Mouse (Mus musculus): ENCODE results near the gene She. TPM values are rescaled to one million over a fixed set of nuclear protein-coding genes. Genes with fewer than 3 reads are reported as not detected.

Gene She
- total and polyA plus RNA-seq, 3 experiments, result not detected

- Histone ChIP-seq H3K27me3 (ENCODE audit: insufficient read depth, low read length) (peaks cover 7% of the 10 kb centered on the region; the same call in 1 of the 2 replicates), H3K9me3 (replicated peaks) (no peaks in the 10 kb centered on the region), H3K4me1 (ENCODE audit: insufficient read depth, low read depth, low read length) (no peaks in the 10 kb centered on the region), H3K4me3 (ENCODE audit: low read depth, low read length) (no peak overlapping the region), H3K36me3 (replicated peaks) (no peaks in the 10 kb centered on the region)
- DNase-seq (ENCODE audit: low spot score) (no peak), ATAC-seq (ENCODE audit: extremely low read depth, insufficient number of reproducible peaks, low FRiP score, poor library complexity, severe bottlenecking) (no peak)
- TF ChIP-seq GATA1 (IDR thresholded peaks at IDR 0.05; ENCODE audit: borderline replicate concordance, low read length) (no peak), TAL1 (conservative IDR thresholded peaks at IDR 0.05; ENCODE audit: low read depth, low read length) (no peak), CTCF (IDR thresholded peaks at IDR 0.05; ENCODE audit: low read depth, low read length) (no peak), POLR2AphosphoS5 (IDR thresholded peaks at IDR 0.05; ENCODE audit: insufficient replicate concordance, low read depth, low read length) (no peak), GATA2 (IDR thresholded peaks at IDR 0.05; ENCODE audit: borderline replicate concordance, low read depth, low read length) (no peak)
Observed at GRCm38 (mm10) chr3:89801507-89801847, 29.7 kb upstream of the She start.

- H3K9me3 ChIP-seq (replicated peaks), result no peaks in the 10 kb centered on the region
- no peak for TF ChIP-seq GATA2 (IDR thresholded peaks at IDR 0.05; ENCODE audit: borderline replicate concordance, low read depth, low read length)
- no peak for TF ChIP-seq CTCF (IDR thresholded peaks at IDR 0.05; ENCODE audit: low read depth, low read length)
- no peak for TF ChIP-seq GATA1 (IDR thresholded peaks at IDR 0.05; ENCODE audit: borderline replicate concordance, low read length)
- TF ChIP-seq TAL1 (conservative IDR thresholded peaks at IDR 0.05; ENCODE audit: low read depth, low read length), result no peak
- no peak for TF ChIP-seq POLR2AphosphoS5 (IDR thresholded peaks at IDR 0.05; ENCODE audit: insufficient replicate concordance, low read depth, low read length)
- H3K36me3 ChIP-seq (replicated peaks), result no peaks in the 10 kb centered on the region
Observed at GRCm38 (mm10) chr3:89802876-89803275, 28.3 kb upstream of the She start.

GRCm38 (mm10) chr3:89805179-89805578 lies 26.0 kb upstream of the She start:
- no peak for DNase-seq (ENCODE audit: low spot score)
- no peaks in the 10 kb centered on the region for H3K9me3 ChIP-seq (replicated peaks)
- no peaks in the 10 kb centered on the region for H3K36me3 ChIP-seq (replicated peaks)
- TF ChIP-seq GATA2 (IDR thresholded peaks at IDR 0.05; ENCODE audit: borderline replicate concordance, low read depth, low read length) (no peak), POLR2AphosphoS5 (IDR thresholded peaks at IDR 0.05; ENCODE audit: insufficient replicate concordance, low read depth, low read length) (no peak), CTCF (IDR thresholded peaks at IDR 0.05; ENCODE audit: low read depth, low read length) (no peak), GATA1 (IDR thresholded peaks at IDR 0.05; ENCODE audit: borderline replicate concordance, low read length) (no peak), TAL1 (conservative IDR thresholded peaks at IDR 0.05; ENCODE audit: low read depth, low read length) (no peak)
- H3K4me3 ChIP-seq (ENCODE audit: low read depth, low read length), result no peak overlapping the region
- H3K27me3 ChIP-seq (ENCODE audit: insufficient read depth, low read length), result peaks cover 10% of the 10 kb centered on the region; the same call in 1 of the 2 replicates
- H3K4me1 ChIP-seq (ENCODE audit: insufficient read depth, low read depth, low read length), result peaks cover 13% of the 10 kb centered on the region
- no peak for ATAC-seq (ENCODE audit: extremely low read depth, insufficient number of reproducible peaks, low FRiP score, poor library complexity, severe bottlenecking)

More at GRCm38 (mm10) chr3:89802876-89803275, 28.3 kb upstream of the She start:
- H3K27me3 ChIP-seq (ENCODE audit: insufficient read depth, low read length), result peaks cover 10% of the 10 kb centered on the region; the same call in 1 of the 2 replicates
- H3K4me3 ChIP-seq (ENCODE audit: low read depth, low read length), result no peak overlapping the region
- ATAC-seq (ENCODE audit: extremely low read depth, insufficient number of reproducible peaks, low FRiP score, poor library complexity, severe bottlenecking) (no peak), DNase-seq (ENCODE audit: low spot score) (no peak)
- H3K4me1 ChIP-seq (ENCODE audit: insufficient read depth, low read depth, low read length), result peaks cover 3% of the 10 kb centered on the region

- DNase-seq (ENCODE audit: low spot score), result no peak
- TF ChIP-seq GATA1 (IDR thresholded peaks at IDR 0.05; ENCODE audit: borderline replicate concordance, low read length) (no peak), GATA2 (IDR thresholded peaks at IDR 0.05; ENCODE audit: borderline replicate concordance, low read depth, low read length) (no peak), TAL1 (conservative IDR thresholded peaks at IDR 0.05; ENCODE audit: low read depth, low read length) (no peak), POLR2AphosphoS5 (IDR thresholded peaks at IDR 0.05; ENCODE audit: insufficient replicate concordance, low read depth, low read length) (no peak), CTCF (IDR thresholded peaks at IDR 0.05; ENCODE audit: low read depth, low read length) (no peak)
- H3K4me3 ChIP-seq (ENCODE audit: low read depth, low read length), result no peak overlapping the region
- peaks cover 10% of the 10 kb centered on the region; the same call in 1 of the 2 replicates for H3K27me3 ChIP-seq (ENCODE audit: insufficient read depth, low read length)
- H3K36me3 ChIP-seq (replicated peaks), result no peaks in the 10 kb centered on the region
- H3K9me3 ChIP-seq (replicated peaks), result no peaks in the 10 kb centered on the region
- ATAC-seq (ENCODE audit: extremely low read depth, insufficient number of reproducible peaks, low FRiP score, poor library complexity, severe bottlenecking), result no peak
- peaks cover 13% of the 10 kb centered on the region for H3K4me1 ChIP-seq (ENCODE audit: insufficient read depth, low read depth, low read length)
Observed at GRCm38 (mm10) chr3:89806751-89807150, 24.4 kb upstream of the She start.

- Histone ChIP-seq H3K4me3 (ENCODE audit: low read depth, low read length) (no peak overlapping the region), H3K36me3 (replicated peaks) (no peaks in the 10 kb centered on the region), H3K9me3 (replicated peaks) (no peaks in the 10 kb centered on the region), H3K4me1 (ENCODE audit: insufficient read depth, low read depth, low read length) (peaks cover 13% of the 10 kb centered on the region), H3K27me3 (ENCODE audit: insufficient read depth, low read length) (peaks cover 8% of the 10 kb centered on the region; the same call in 1 of the 2 replicates)
- TF ChIP-seq POLR2AphosphoS5 (IDR thresholded peaks at IDR 0.05; ENCODE audit: insufficient replicate concordance, low read depth, low read length), result no peak
- no peak for ATAC-seq (ENCODE audit: extremely low read depth, insufficient number of reproducible peaks, low FRiP score, poor library complexity, severe bottlenecking)
- DNase-seq (ENCODE audit: low spot score), result no peak
Observed at GRCm38 (mm10) chr3:89807171-89807570, 24.0 kb upstream of the She start.

GRCm38 (mm10) chr3:89807881-89808280 lies 23.3 kb upstream of the She start:
- ATAC-seq (ENCODE audit: extremely low read depth, insufficient number of reproducible peaks, low FRiP score, poor library complexity, severe bottlenecking), result no peak
- no peak for DNase-seq (ENCODE audit: low spot score)

More at GRCm38 (mm10) chr3:89807881-89808280, 23.3 kb upstream of the She start:
- no peaks in the 10 kb centered on the region for H3K36me3 ChIP-seq (replicated peaks)
- peaks cover 10% of the 10 kb centered on the region; the same call in 1 of the 2 replicates for H3K27me3 ChIP-seq (ENCODE audit: insufficient read depth, low read length)
- H3K9me3 ChIP-seq (replicated peaks), result no peaks in the 10 kb centered on the region
- TF ChIP-seq GATA1 (IDR thresholded peaks at IDR 0.05; ENCODE audit: borderline replicate concordance, low read length) (no peak), CTCF (IDR thresholded peaks at IDR 0.05; ENCODE audit: low read depth, low read length) (no peak), POLR2AphosphoS5 (IDR thresholded peaks at IDR 0.05; ENCODE audit: insufficient replicate concordance, low read depth, low read length) (no peak), GATA2 (IDR thresholded peaks at IDR 0.05; ENCODE audit: borderline replicate concordance, low read depth, low read length) (no peak), TAL1 (conservative IDR thresholded peaks at IDR 0.05; ENCODE audit: low read depth, low read length) (no peak)
- H3K4me1 ChIP-seq (ENCODE audit: insufficient read depth, low read depth, low read length), result peaks cover 13% of the 10 kb centered on the region
- H3K4me3 ChIP-seq (ENCODE audit: low read depth, low read length), result no peak overlapping the region; the same call in 1 of the 2 replicates

Data from G1E (cell line).